Mouse (Mus musculus) ovary, adult 18-20 months (tissue): ENCODE results near the gene Kif18a.

Experiments
- DNase-seq: peaks from one replicate; pipeline ENCODE4 v3.0.0; 2022; ENCODE audit warnings: low spot score, mixed read lengths

Gene Kif18a

GRCm38 (mm10) chr2:109374881-109375280 lies 94.3 kb downstream of the Kif18a start:
- no peak for DNase-seq

- no peak for DNase-seq
These were observed 103.5 kb downstream of the Kif18a start for GRCm38 (mm10) chr2:109384019-109384418.

- no peak for DNase-seq
These were observed 105.7 kb downstream of the Kif18a start for GRCm38 (mm10) chr2:109386211-109386610.

GRCm38 (mm10) chr2:109388733-109389132 lies 108.2 kb downstream of the Kif18a start:
- no peak for DNase-seq

GRCm38 (mm10) chr2:109389977-109390376 lies 109.4 kb downstream of the Kif18a start:
- no peak for DNase-seq
